Comparison of ENCODE assay signal across 20 mouse cellular contexts in the genomic region with DNA sequence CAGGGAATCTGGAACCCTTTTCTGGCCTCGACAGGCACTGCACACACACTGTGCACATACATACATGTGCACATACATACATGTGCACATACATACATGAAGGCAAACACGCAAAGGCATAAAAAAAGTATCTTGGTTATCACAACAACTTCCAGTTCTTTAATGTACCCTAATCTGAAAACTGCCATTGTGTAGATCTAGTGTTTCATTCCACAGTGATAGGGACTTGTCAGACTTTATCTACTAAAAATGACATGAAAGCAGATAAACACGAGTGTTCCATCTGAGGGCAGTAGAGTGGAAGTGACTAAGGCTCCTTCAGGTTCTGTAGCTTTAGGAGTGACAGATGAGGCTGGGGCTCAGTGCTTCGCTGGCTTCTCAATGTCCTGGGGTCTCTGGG. TPM values are rescaled to one million over a fixed set of nuclear protein-coding genes. Genes with fewer than 3 reads are reported as not detected.
DNase-seq lines count a peak whose midpoint lies in the region; TF ChIP-seq lines count a peak whose summit lies in the region.
"Had no signal": no experiment of that assay in that cellular context is flagged by ENCODE, and none has a peak within 500 bp of the region (broad histone marks: within the 10 kb centered on the region; RNA-seq: fewer than 3 reads in every experiment).

No protein-coding gene starts in this region.

- 77% methylated on average over 4 of the region's 4 CpGs for WGBS in olfactory bulb, adult 2 months
- WGBS in limb, embryonic 10.5 days = 76% methylated on average over 4 of the region's 4 CpGs

- peaks cover 13 to 37% of the 10 kb centered on the region in 2 experiments for H3K36me3 ChIP-seq in MEL (ENCODE audit: control insufficient read depth in 1 of 2, insufficient read depth in 2 of 2, low read length in 2 of 2)
- H3K36me3 ChIP-seq in limb, embryonic 10.5 days = peaks cover 27% of the 10 kb centered on the region

- TF ChIP-seq POLR2A in MEL (IDR thresholded peaks at IDR 0.05; ENCODE audit: control insufficient read depth in 1 of 2, insufficient read depth in 1 of 2, low read depth in 1 of 2, low read length in 2 of 2, poor library complexity in 1 of 2) = no peak
- TF ChIP-seq POLR2A in olfactory bulb, adult 2 months (IDR thresholded peaks at IDR 0.05; ENCODE audit: insufficient read depth, low read depth, low read length) = no peak

- no peak for TF ChIP-seq CTCF in gastrocnemius, adult 2 months (IDR thresholded peaks at IDR 0.05)
- no peak for TF ChIP-seq CTCF in MEL (IDR thresholded peaks at IDR 0.05 in 2 of 3, conservative IDR thresholded peaks at IDR 0.05 in 1 of 3; ENCODE audit: control insufficient read depth in 1 of 3, insufficient read depth in 1 of 3, low read depth in 2 of 3, low read length in 3 of 3, poor library complexity in 1 of 3, severe bottlenecking in 1 of 3)
- no peak for TF ChIP-seq CTCF in olfactory bulb, adult 2 months (IDR thresholded peaks at IDR 0.05; ENCODE audit: insufficient read depth, low read depth, low read length)

- no peaks in the 10 kb centered on the region for H3K79me2 ChIP-seq in MEL (ENCODE audit: control insufficient read depth, insufficient read depth, low read length, poor library complexity)

- DNase-seq in gastrocnemius, adult 2 months = no peak
- no peak for DNase-seq in gastrocnemius, postnatal 36 days
- DNase-seq in MEL (ENCODE audit: low read depth, low spot score) = no peak
- no peak for DNase-seq in retina, embryonic 14.5 days (ENCODE audit: low spot score)
- DNase-seq in limb, embryonic 10.5 days (ENCODE audit: low spot score) = no peak
- DNase-seq: adrenal gland, adult 2 months; adrenal gland, adult 8-10 months; adrenal gland, postnatal 10 days; adrenal gland, postnatal 14 days; adrenal gland, postnatal 25 days; adrenal gland, postnatal 36 days; B cell, adult 2 months; cerebellum, adult 11 months; cerebellum, adult 11-12 months; cerebellum, adult 18-20 months; cerebellum, adult 2 months had no signal

- peak; percentile 71 to 77 for TF ChIP-seq EP300 in MEL (IDR thresholded peaks at IDR 0.05; ENCODE audit: low read depth in 1 of 2, low read length in 2 of 2)

- no peak overlapping the region for H3K9ac ChIP-seq in MEL (ENCODE audit: control insufficient read depth, low read depth, low read length, poor library complexity, severe bottlenecking)

- no peaks in the 10 kb centered on the region for H3K9me3 ChIP-seq in MEL (replicated peaks; ENCODE audit: insufficient read depth, low read length)
- no peaks in the 10 kb centered on the region for H3K9me3 ChIP-seq in limb, embryonic 10.5 days (replicated peaks)
- H3K9me3 ChIP-seq: G1E had no signal

- intact Hi-C loops in gastrocnemius, adult 2 months (cut with DNase I) = no loop called here
- intact Hi-C loops in gastrocnemius, postnatal 36 days (cut with DNase I) = no loop called here

- no peak overlapping the region for H3K4me3 ChIP-seq in gastrocnemius, adult 2 months
- no peak overlapping the region for H3K4me3 ChIP-seq in MEL (ENCODE audit: control insufficient read depth in 1 of 2, insufficient read depth in 1 of 2, low read depth in 2 of 2, low read length in 2 of 2)
- H3K4me3 ChIP-seq in olfactory bulb, adult 2 months (ENCODE audit: insufficient read depth, low read depth, low read length) = no peak overlapping the region
- H3K4me3 ChIP-seq in limb, embryonic 10.5 days = no peak overlapping the region

- H3K27ac ChIP-seq in gastrocnemius, adult 2 months = peak overlapping the region; percentile 35; the same call in 1 of the 2 replicates
- H3K27ac ChIP-seq in MEL (ENCODE audit: control insufficient read depth, low read depth, low read length) = peak overlapping the region; percentile 57
- H3K27ac ChIP-seq in olfactory bulb, adult 2 months (ENCODE audit: insufficient read depth, low read depth, low read length) = peak overlapping the region; percentile 42; the same call in 1 of the 2 replicates
- no peak overlapping the region for H3K27ac ChIP-seq in limb, embryonic 10.5 days

- no peak for TF ChIP-seq RAD21 in MEL (IDR thresholded peaks at IDR 0.05; ENCODE audit: low read depth, low read length)

- H3K4me1 ChIP-seq in MEL (ENCODE audit: control insufficient read depth in 1 of 2, insufficient read depth in 2 of 2, low read length in 2 of 2) = peaks cover 25 to 31% of the 10 kb centered on the region in 2 experiments
- peaks cover 7% of the 10 kb centered on the region for H3K4me1 ChIP-seq in olfactory bulb, adult 2 months (ENCODE audit: control insufficient read depth, insufficient read depth, low read length)
- H3K4me1 ChIP-seq in limb, embryonic 10.5 days = no peaks in the 10 kb centered on the region

- H3K27me3 ChIP-seq in MEL (ENCODE audit: control insufficient read depth in 1 of 2, insufficient read depth in 2 of 2, low read length in 2 of 2) = no peaks in the 10 kb centered on the region
- H3K27me3 ChIP-seq in limb, embryonic 10.5 days (ENCODE audit: low read depth, poor library complexity, severe bottlenecking) = no peaks in the 10 kb centered on the region
- H3K27me3 ChIP-seq: CH12.LX, Patski had no signal

TF ChIP-seq in MEL, 35 proteins besides CTCF, POLR2A, EP300 and RAD21 (continues in another document):
- TF ChIP-seq MYB (IDR thresholded peaks at IDR 0.05; ENCODE audit: low read depth, low read length) (no peak), SIN3A (IDR thresholded peaks at IDR 0.05; ENCODE audit: low read length) (peak; percentile 67), ZKSCAN1 (IDR thresholded peaks at IDR 0.05; ENCODE audit: low read depth, low read length) (no peak), USF2 (IDR thresholded peaks at IDR 0.05; ENCODE audit: borderline replicate concordance in 1 of 2, insufficient read depth in 1 of 2, low read depth in 1 of 2, low read length in 2 of 2) (no peak), POLR2AphosphoS5 (IDR thresholded peaks at IDR 0.05; ENCODE audit: borderline replicate concordance, low read depth, low read length) (no peak), ZNF384 (IDR thresholded peaks at IDR 0.05; ENCODE audit: low read depth, low read length) (peak; percentile 59), JUND (IDR thresholded peaks at IDR 0.05; ENCODE audit: low read depth, low read length) (no peak), RCOR1 (IDR thresholded peaks at IDR 0.05; ENCODE audit: low read depth, low read length) (peak; percentile 27; the same call in 1 of the 2 replicates), E2F4 (IDR thresholded peaks at IDR 0.05; ENCODE audit: borderline replicate concordance, low read depth, low read length) (no peak), GABPA (IDR thresholded peaks at IDR 0.05; ENCODE audit: low read depth, low read length) (no peak), POLR2AphosphoS2 (IDR thresholded peaks at IDR 0.05; ENCODE audit: low read length) (no peak), MAZ (IDR thresholded peaks at IDR 0.05; ENCODE audit: low read depth, low read length) (no peak), HCFC1 (IDR thresholded peaks at IDR 0.05; ENCODE audit: low read depth, low read length) (peak; percentile 26; the same call in 1 of the 2 replicates), BHLHE40 (IDR thresholded peaks at IDR 0.05; ENCODE audit: borderline replicate concordance, low read depth, low read length) (peak; percentile 13; the same call in 1 of the 2 replicates), GATA1 (IDR thresholded peaks at IDR 0.05; ENCODE audit: low read depth, low read length) (peak; percentile 80), UBTF (IDR thresholded peaks at IDR 0.05; ENCODE audit: borderline replicate concordance, insufficient read depth, low read depth, low read length) (no peak), MEF2A (IDR thresholded peaks at IDR 0.05; ENCODE audit: extremely low read depth, insufficient replicate concordance, low read depth, low read length, poor library complexity, severe bottlenecking) (no peak), ZC3H11A (IDR thresholded peaks at IDR 0.05; ENCODE audit: low read depth, low read length) (0 out of 2 replicates have a peak, but pooled peaks have one; percentile 5), TAL1 (IDR thresholded peaks at IDR 0.05; ENCODE audit: low read length) (no peak), MYC (IDR thresholded peaks at IDR 0.05; ENCODE audit: low read depth, low read length) (no peak), NRF1 (IDR thresholded peaks at IDR 0.05; ENCODE audit: insufficient read depth, low read depth, low read length, poor library complexity, severe bottlenecking) (no peak), CHD2 (IDR thresholded peaks at IDR 0.05; ENCODE audit: low read length) (no peak), ELF1 (IDR thresholded peaks at IDR 0.05; ENCODE audit: low read depth, low read length) (no peak)

RNA-seq across cellular contexts. Expression of a gene that starts 24.8 kb away (rescaled TPM):
- 100 to 1,000 TPM in 1 of 2 experiments, 10 to 100 TPM in 1; 58.5 to 108 TPM for total RNA-seq in gastrocnemius, adult 2 months (2021)
- 10 to 100 TPM; 74.6 to 88.0 TPM for total RNA-seq in gastrocnemius, postnatal 36 days (2021)
- total RNA-seq in MEL (2012; rRNA removed) = 3,309 and 3,407 TPM in 2 replicates
- 1,000 to 10,000 TPM; 2,419 to 4,891 TPM for polyA plus RNA-seq in MEL (2012; ENCODE audit: insufficient read depth in 1 of 2, insufficient read length in 2 of 2, low read depth in 1 of 2, low replicate concordance in 2 of 2, missing spikeins in 1 of 2)
- polyA plus RNA-seq in olfactory bulb, adult 2 months (2012; ENCODE audit: insufficient read depth, insufficient read length, low replicate concordance, missing spikeins) = 1,950 and 2,456 TPM in 2 replicates
- 3,283 and 3,422 TPM in 2 replicates for polyA plus RNA-seq in limb, embryonic 10.5 days (2016; fragmentation: Nextera tagmentation; extraction: Ambion mirVana)

RNA-seq across cellular contexts. Expression of a gene that starts 31.1 kb away (rescaled TPM):
- total RNA-seq in gastrocnemius, adult 2 months (2021) = 10 to 100 TPM; 24.3 to 30.3 TPM
- 10 to 100 TPM; 22.8 to 25.1 TPM for total RNA-seq in gastrocnemius, postnatal 36 days (2021)
- 13.4 and 13.8 TPM in 2 replicates for total RNA-seq in MEL (2012; rRNA removed)
- polyA plus RNA-seq in MEL (2012; ENCODE audit: insufficient read depth in 1 of 2, insufficient read length in 2 of 2, low read depth in 1 of 2, low replicate concordance in 2 of 2, missing spikeins in 1 of 2) = 10 to 100 TPM in 1 of 2 experiments, not detected in 1; 79.9 TPM
- not detected in 2 replicates for polyA plus RNA-seq in olfactory bulb, adult 2 months (2012; ENCODE audit: insufficient read depth, insufficient read length, low replicate concordance, missing spikeins)
- 60.5 and 74.6 TPM in 2 replicates for polyA plus RNA-seq in limb, embryonic 10.5 days (2016; fragmentation: Nextera tagmentation; extraction: Ambion mirVana)

RNA-seq across cellular contexts. Expression of a gene that starts 31.4 kb away (rescaled TPM):
- 10 to 100 TPM; 10.2 to 11.0 TPM for total RNA-seq in gastrocnemius, adult 2 months (2021)
- 1 to 10 TPM; 7.8 to 9.1 TPM for total RNA-seq in gastrocnemius, postnatal 36 days (2021)
- total RNA-seq in MEL (2012; rRNA removed) = 34.3 and 36.0 TPM in 2 replicates
- 10 to 100 TPM in 1 of 2 experiments, not detected in 1; 64.8 TPM for polyA plus RNA-seq in MEL (2012; ENCODE audit: insufficient read depth in 1 of 2, insufficient read length in 2 of 2, low read depth in 1 of 2, low replicate concordance in 2 of 2, missing spikeins in 1 of 2)
- not detected in 2 replicates for polyA plus RNA-seq in olfactory bulb, adult 2 months (2012; ENCODE audit: insufficient read depth, insufficient read length, low replicate concordance, missing spikeins)
- polyA plus RNA-seq in limb, embryonic 10.5 days (2016; fragmentation: Nextera tagmentation; extraction: Ambion mirVana) = 77.0 and 79.9 TPM in 2 replicates

Comparison
In these comparisons a context has a peak if more than half of its experiments do, and no peak if none do; other contexts are left out.
1. RNA of a gene that starts 24.8 kb away (total RNA-seq): 3,309 to 3,407 TPM in MEL; 58.5 to 108 TPM in gastrocnemius, adult 2 months and 74.6 to 88.0 TPM in gastrocnemius, postnatal 36 days; every median in the first group is over 10 times any median in the second.